Mouse (Mus musculus): ENCODE data around the gene Zfp385c. TPM values are rescaled to one million over a fixed set of nuclear protein-coding genes. Genes with fewer than 3 reads are reported as not detected.

The Zfp385c gene
- total RNA-seq (2023), result under 1 TPM; 0.29 to 0.67 TPM

DNA sequence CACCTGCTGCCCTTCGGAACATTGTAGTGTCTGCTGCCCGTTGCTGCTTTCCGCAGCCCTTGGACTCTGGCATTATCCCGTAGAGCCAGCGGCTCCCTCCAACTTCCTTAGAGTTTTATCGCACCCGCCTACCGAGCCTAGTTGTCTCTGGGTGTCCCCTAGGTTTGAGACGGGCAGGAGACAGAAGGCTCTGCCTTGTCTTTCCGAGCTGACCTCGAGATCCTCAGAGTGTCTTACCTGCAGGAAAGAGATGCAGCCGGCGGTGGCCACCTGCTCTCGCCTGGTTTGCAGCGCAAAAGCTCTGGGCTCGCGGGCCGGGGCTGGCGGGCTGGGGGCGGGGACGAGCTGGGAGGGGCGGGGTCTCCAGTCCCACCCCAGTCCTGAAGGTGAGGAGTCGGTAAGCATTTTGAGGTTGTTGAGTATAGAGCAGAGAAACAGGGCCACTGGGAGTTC lies at the start of gene Zfp385c:
TSS of gene Zfp385c (minus strand) at position 292 of the 453 bp plus-strand sequence.

DNA sequence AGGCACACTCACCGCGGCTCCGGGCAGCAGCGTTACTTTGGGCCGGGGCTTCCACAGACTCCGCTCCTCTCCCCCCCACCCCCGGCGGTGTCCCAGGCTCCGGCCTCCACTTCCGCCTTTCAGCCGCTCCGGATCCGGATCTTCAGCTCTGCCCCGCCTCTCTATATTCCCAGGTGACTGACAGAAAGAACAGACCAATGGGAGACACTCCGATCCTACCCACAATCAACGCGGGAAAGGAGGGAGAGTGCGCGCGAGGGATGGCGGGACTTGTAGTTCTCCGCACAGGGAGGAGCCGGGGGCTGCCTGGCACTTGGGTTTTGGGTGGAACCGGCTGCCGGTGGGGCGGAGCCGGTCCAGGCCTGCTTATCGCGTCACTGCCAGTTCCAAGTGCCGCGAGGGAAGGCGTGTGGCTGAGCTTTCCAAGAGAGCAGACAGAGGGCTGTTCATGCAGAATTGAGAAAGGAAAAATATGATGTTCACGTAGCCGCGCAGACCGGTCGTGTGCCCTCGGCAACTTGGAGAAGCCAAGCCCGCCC lies 45.9 kb upstream of the Zfp385c start, which contains the start of gene Rab5c:
TSS of gene Rab5c (minus strand) at position 150 of the 539 bp plus-strand sequence.

DNA sequence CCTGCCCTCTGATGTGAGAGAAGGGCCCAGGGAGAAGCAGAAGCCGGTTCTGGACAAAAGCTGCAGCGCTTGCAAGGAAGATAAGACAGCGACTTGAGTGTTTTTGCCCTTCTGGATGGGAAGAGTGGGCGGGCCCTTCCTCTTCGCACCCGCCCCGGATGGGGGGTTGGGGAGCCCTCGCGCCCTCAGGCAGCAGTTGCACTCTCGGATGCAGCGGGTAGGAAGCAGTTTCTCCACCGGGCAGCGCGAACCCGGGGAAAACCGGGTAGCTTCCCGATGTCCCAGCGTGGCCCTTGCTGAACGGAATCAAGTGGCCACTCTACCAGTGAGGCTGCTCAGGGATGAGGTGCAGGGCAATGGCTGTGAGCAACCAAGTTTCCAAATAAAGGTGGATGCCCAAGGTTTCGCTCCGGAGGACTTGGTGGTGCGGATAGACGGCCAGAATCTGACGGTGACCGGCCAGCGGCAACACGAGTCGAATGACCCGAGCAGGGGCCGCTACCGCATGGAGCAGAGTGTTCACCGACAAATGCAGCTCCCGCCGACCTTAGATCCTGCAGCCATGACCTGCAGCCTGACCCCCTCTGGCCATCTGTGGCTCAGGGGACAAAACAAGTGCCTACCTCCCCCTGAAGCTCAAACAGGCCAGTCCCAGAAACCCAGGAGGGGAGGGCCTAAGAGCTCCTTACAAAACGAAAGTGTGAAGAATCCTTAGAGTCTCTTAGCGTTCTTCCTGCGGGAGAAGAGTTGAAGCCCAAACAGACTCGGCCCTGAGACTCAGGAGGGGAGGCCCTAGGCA lies 21.7 kb upstream of the Zfp385c start, which contains the start of gene Hspb9:
TSS of gene Hspb9 (plus strand) at position 116 of the 799 bp plus-strand sequence.

DNA sequence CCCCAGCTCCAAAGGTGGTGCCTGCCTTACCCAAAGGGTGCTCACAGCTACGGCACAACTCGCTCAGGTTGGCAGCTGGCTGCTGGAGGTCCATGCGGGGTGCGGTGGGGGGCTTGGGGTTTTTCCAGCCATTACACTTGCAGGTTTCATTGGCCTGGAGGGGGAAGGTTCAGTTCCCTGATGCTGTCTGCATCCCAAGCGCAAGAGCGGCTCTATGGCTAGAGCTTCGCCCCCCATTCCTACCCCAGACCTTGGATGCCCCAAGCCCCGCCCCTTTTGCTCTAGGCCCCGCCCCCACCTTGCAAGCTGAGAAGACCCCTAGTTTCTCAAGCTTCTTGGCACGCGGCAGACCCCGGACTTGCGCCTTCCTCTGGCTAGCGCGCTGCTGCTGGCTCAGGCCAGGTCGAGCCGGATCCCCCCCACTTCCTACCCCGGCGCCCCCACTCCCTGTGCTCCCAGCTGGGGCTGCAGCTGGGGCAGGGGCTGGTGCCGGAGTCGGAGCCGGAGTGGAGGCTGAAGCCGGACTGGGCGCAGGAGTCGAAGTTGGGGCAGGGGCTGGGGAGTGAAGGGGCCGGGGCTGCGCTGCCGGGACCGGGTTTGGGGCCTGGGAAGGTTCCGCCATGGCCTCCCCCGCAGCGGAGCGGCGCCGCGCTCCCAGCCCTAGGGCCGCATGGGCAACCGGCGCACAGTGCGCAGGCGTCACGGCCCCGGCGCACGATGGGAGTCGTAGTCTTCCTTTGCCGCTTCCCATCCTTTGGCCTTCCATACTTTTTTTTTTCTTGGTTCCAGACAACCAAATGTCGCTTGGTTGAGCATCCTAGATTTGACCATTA lies 19.7 kb upstream of the Zfp385c start, which contains the start of gene Kat2a:
TSS of gene Kat2a (minus strand) at position 683 of the 833 bp plus-strand sequence.

DNA sequence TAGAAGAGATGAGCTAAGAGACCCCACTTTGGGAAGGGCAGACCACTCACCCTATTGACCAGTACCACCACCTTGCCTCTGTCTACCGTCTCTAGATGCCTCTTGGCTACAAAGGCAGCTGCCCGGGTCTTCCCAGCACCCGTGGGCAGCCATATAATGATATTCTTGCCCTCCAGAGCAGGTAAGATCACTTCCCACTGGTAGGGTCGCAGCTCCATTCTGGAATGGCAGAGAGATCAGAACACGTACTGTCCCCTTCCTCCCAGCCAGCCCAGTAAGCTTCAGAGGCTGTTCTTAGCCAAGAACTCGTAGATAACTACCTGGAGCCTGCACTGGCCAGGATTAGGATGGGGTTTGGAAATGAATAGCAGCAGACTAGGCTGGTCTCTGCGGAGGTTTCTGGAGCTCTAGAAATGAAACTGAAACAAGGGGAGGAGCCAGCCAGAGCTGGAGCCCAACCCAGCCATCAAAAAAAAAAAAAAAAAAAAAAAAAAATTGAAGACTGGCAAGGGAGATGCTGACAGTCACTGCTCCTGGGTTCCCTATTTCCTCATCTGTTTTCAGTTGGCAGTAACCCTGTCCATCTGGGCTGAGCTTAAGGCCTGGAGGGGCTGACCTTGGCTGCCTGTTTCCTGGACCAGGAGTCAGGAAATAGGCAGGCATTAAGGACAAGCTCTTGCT lies 11.7 kb upstream of the Zfp385c start, which contains the start of gene Dhx58:
TSS of gene Dhx58 (minus strand) at position 421 of the 681 bp plus-strand sequence.

DNA sequence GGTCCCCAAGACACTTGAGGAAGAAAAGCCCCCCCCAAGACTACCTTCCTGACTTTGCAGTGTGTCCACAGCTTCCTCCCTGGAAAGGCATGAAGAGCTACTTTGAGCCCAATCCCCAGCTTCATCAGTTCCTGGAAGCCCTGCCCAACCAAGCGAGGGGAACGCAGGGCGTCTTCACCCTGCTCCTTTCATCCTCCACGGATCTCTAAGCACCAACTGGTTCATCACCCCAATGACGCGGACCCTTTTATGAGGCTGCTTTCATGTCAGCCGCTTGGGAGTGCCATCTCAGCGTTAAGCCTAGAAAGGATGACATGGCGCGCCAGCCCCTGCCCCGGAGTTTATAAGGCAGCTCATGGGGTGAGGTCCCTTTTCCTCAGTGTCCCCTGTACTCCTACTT lies 72.3 kb downstream of the Zfp385c start, which contains the start of gene Dnajc7:
TSS of gene Dnajc7 (minus strand) at position 187 of the 400 bp plus-strand sequence.

DNA sequence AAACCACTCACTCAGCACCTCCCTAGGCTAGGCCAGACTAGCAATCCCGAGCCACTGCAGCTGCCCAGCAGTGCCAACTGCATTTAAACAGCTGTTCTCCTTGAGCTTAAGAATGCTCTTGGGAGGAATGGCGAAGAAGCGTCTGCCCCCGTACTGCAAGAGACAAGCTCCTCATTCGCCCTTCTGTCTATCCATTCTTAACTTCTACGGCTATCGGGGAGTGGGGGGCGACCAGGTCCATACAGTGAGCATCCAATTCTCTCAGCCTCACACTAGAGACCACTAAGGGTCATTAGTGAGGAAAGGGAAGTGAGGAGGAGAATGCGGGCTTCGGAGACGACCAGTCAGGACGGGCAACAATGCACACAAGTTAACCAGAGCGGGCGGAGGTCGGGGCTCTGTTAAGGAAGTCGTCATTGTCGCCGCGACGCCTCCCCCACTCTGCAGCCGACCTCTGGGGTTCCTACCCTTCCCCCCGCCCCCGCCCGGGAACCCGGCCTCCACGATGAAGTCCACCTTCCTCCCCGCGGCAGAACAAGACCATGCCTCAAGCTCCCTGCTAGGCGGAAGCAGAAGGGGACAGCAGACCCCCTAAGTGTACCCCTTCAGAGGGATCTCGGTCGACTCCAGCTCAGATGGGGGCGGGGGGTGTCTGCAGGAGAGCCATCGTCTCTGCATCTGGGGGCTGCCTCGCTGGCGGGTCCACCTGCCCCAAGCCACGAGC lies 73.3 kb downstream of the Zfp385c start, which contains the start of gene Nkiras2:
TSS of gene Nkiras2 (plus strand) at position 484 of the 724 bp plus-strand sequence.

Other genes starting within 250 kb of the Zfp385c start
- 10 to 100 TPM; 14.6 to 16.6 TPM for gene Klhl11, start 219.7 kb downstream of the Zfp385c start, total RNA-seq (2023)
- 100 to 1,000 TPM; 163 to 168 TPM for gene Acly, start 164.5 kb downstream of the Zfp385c start, total RNA-seq (2023)
- gene Ttc25, start 146.8 kb downstream of the Zfp385c start, total RNA-seq (2023), result under 1 TPM; 0.27 to 0.39 TPM
- 10 to 100 TPM; 24.0 to 27.3 TPM for gene Cnp, start 117.6 kb downstream of the Zfp385c start, total RNA-seq (2023)
- 100 to 1,000 TPM; 104 to 119 TPM for gene Nkiras2, start 73.2 kb downstream of the Zfp385c start, total RNA-seq (2023)
- gene Dnajc7, start 72.3 kb downstream of the Zfp385c start, total RNA-seq (2023), result 100 to 1,000 TPM; 248 to 252 TPM
- gene Dhx58, start 11.8 kb upstream of the Zfp385c start, total RNA-seq (2023), result 10 to 100 TPM; 41.4 to 43.8 TPM
- gene Kat2a, start 20.0 kb upstream of the Zfp385c start, total RNA-seq (2023), result 10 to 100 TPM; 28.8 to 29.9 TPM
- not detected for gene Hspb9, start 21.4 kb upstream of the Zfp385c start, total RNA-seq (2023)
- 100 to 1,000 TPM; 203 to 217 TPM for gene Rab5c, start 45.8 kb upstream of the Zfp385c start, total RNA-seq (2023)
- gene Kcnh4, start 67.5 kb upstream of the Zfp385c start, total RNA-seq (2023), result under 1 TPM; 0.18 to 0.33 TPM
- gene Hcrt, start 70.5 kb upstream of the Zfp385c start, total RNA-seq (2023), result not detected
- gene Ghdc, start 78.5 kb upstream of the Zfp385c start, total RNA-seq (2023), result 10 to 100 TPM in 1 of 2 experiments, 1 to 10 TPM in 1; 6.2 to 10.5 TPM
- 100 to 1,000 TPM; 118 to 127 TPM for gene Stat5b, start 158.3 kb upstream of the Zfp385c start, total RNA-seq (2023)
- gene Stat5a, start 166.9 kb upstream of the Zfp385c start, total RNA-seq (2023), result 10 to 100 TPM; 58.0 to 67.4 TPM
- gene Stat3, start 247.1 kb upstream of the Zfp385c start, total RNA-seq (2023), result 100 to 1,000 TPM; 339 to 367 TPM